Mouse (Mus musculus): Measurements from ENCODE around the gene Tbc1d30. TPM values are rescaled to one million over a fixed set of nuclear protein-coding genes. Genes with fewer than 3 reads are reported as not detected.

Gene Tbc1d30
- polyA plus RNA-seq, 1 experiment from 2014 or later: 2.1 TPM

GRCm38 (mm10) chr10:121297054-121297701, 53.9 kb downstream of the Tbc1d30 start:
- H3K9ac ChIP-seq (ENCODE audit: low read length): peak overlapping the region; percentile 51
- H3K27ac ChIP-seq (replicated peaks in 1 of 2; ENCODE audit: control insufficient read depth in 1 of 2, insufficient read depth in 1 of 2, low read depth in 2 of 2, low read length in 2 of 2): no peak overlapping the region
- WGBS: 25% methylated on average over 25 of the region's 25 CpGs

DNA sequence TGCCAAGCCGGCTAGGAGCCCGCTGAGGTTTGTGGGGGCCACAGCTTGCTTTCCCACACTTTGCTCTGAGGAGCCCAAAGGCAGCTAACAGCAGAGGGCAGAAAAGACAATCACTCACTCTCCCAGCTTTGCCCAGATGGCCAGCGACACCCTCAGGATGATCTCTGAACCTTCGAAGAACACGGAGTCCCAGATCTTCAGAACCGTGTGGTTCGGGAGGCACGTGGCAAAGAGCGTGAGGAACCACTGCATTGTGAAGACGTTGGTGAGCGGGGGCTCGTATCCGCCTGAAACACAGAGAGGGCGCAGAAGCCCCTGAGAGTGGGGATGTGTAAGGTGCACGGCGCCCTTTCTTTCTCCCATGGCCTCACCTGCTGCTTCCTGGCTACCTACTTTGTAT, 56.6 kb downstream of the Tbc1d30 start:
- Histone ChIP-seq H3K4me2 (ENCODE audit: low read length) (no peak overlapping the region; the same call in 1 of the 2 replicates), H3K27me3 (ENCODE audit: control insufficient read depth, insufficient read depth, low read length) (no peaks in the 10 kb centered on the region), H3K27ac (replicated peaks in 1 of 2; ENCODE audit: control insufficient read depth in 1 of 2, insufficient read depth in 1 of 2, low read depth in 2 of 2, low read length in 2 of 2) (no peak overlapping the region), H3K36me3 (ENCODE audit: control insufficient read depth, insufficient read depth, low read length) (no peaks in the 10 kb centered on the region), H3K9ac (ENCODE audit: low read length) (no peak overlapping the region), H3K4me1 (ENCODE audit: control insufficient read depth in 2 of 2, insufficient read depth in 2 of 2, low read length in 2 of 2) (peaks cover 12 to 16% of the 10 kb centered on the region in 2 experiments; a peak in 3 of 4 replicates), H3K4me3 (ENCODE audit: control insufficient read depth in 1 of 2, insufficient read depth in 1 of 2, low read depth in 1 of 2, low read length in 2 of 2) (no peak overlapping the region), H3K9me3 (ENCODE audit: control insufficient read depth, low read length) (no peaks in the 10 kb centered on the region)
- ATAC-seq (ENCODE audit: insufficient number of reproducible peaks, insufficient read depth, low FRiP score, low read depth): no peak
- WGBS: 70% methylated on average over 16 of the region's 16 CpGs

More at GRCm38 (mm10) chr10:121297054-121297701, 53.9 kb downstream of the Tbc1d30 start:
- H3K4me1 ChIP-seq (ENCODE audit: control insufficient read depth in 2 of 2, insufficient read depth in 2 of 2, low read length in 2 of 2): peaks cover 6 to 12% of the 10 kb centered on the region in 2 experiments; a peak in 3 of 4 replicates
- ATAC-seq (ENCODE audit: insufficient number of reproducible peaks, insufficient read depth, low FRiP score, low read depth): no peak
- no peaks in the 10 kb centered on the region for H3K27me3 ChIP-seq (ENCODE audit: control insufficient read depth, insufficient read depth, low read length)
- H3K9me3 ChIP-seq (ENCODE audit: control insufficient read depth, low read length): no peaks in the 10 kb centered on the region
- H3K4me2 ChIP-seq (ENCODE audit: low read length): peak overlapping the region; percentile 58
- no peaks in the 10 kb centered on the region for H3K36me3 ChIP-seq (ENCODE audit: control insufficient read depth, insufficient read depth, low read length)
- peak overlapping the region; percentile 16 to 21 for H3K4me3 ChIP-seq (ENCODE audit: control insufficient read depth in 1 of 2, insufficient read depth in 1 of 2, low read depth in 1 of 2, low read length in 2 of 2)

DNA sequence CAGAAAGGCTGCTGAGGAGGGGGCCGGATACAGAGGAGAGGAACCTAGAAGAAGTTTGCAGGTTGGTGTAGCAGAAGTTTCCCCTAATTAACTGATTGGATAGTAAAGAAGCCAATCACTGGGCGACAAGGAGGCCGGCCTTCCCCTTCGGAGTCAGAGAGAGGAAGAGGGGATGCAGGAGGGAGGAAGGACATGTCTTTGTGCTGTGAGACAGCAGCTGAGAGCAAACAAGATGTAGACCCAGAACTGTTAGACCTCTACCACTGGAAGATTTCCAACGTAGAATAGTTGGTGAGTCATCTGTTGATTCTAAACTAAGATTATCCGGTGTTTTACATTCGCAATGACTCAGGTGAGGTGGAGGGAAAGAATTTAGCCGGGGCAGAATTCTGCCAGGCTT, 57.2 kb downstream of the Tbc1d30 start:
- no peak for ATAC-seq (ENCODE audit: insufficient number of reproducible peaks, insufficient read depth, low FRiP score, low read depth)
- H3K27me3 ChIP-seq (ENCODE audit: control insufficient read depth, insufficient read depth, low read length): no peaks in the 10 kb centered on the region
- no peaks in the 10 kb centered on the region for H3K9me3 ChIP-seq (ENCODE audit: control insufficient read depth, low read length)
- no peak overlapping the region for H3K27ac ChIP-seq (replicated peaks in 1 of 2; ENCODE audit: control insufficient read depth in 1 of 2, insufficient read depth in 1 of 2, low read depth in 2 of 2, low read length in 2 of 2)
- peaks cover 12 to 16% of the 10 kb centered on the region in 2 experiments; a peak in 3 of 4 replicates for H3K4me1 ChIP-seq (ENCODE audit: control insufficient read depth in 2 of 2, insufficient read depth in 2 of 2, low read length in 2 of 2)
- 66% methylated on average over 8 of the region's 8 CpGs for WGBS
- no peak overlapping the region for H3K4me3 ChIP-seq (ENCODE audit: control insufficient read depth in 1 of 2, insufficient read depth in 1 of 2, low read depth in 1 of 2, low read length in 2 of 2)
- H3K4me2 ChIP-seq (ENCODE audit: low read length): no peak overlapping the region
- H3K9ac ChIP-seq (ENCODE audit: low read length): no peak overlapping the region
- no peaks in the 10 kb centered on the region for H3K36me3 ChIP-seq (ENCODE audit: control insufficient read depth, insufficient read depth, low read length)

- Histone ChIP-seq H3K27ac (replicated peaks in 1 of 2; ENCODE audit: control insufficient read depth in 1 of 2, insufficient read depth in 1 of 2, low read depth in 2 of 2, low read length in 2 of 2) (no peak overlapping the region), H3K9ac (ENCODE audit: low read length) (no peak overlapping the region), H3K36me3 (ENCODE audit: control insufficient read depth, insufficient read depth, low read length) (no peaks in the 10 kb centered on the region), H3K4me3 (ENCODE audit: control insufficient read depth in 1 of 2, insufficient read depth in 1 of 2, low read depth in 1 of 2, low read length in 2 of 2) (no peak overlapping the region), H3K4me2 (ENCODE audit: low read length) (peak overlapping the region; percentile 45; the same call in 1 of the 2 replicates), H3K4me1 (ENCODE audit: control insufficient read depth in 2 of 2, insufficient read depth in 2 of 2, low read length in 2 of 2) (peaks cover 6 to 12% of the 10 kb centered on the region in 2 experiments; a peak in 2 of 4 replicates), H3K9me3 (ENCODE audit: control insufficient read depth, low read length) (no peaks in the 10 kb centered on the region), H3K27me3 (ENCODE audit: control insufficient read depth, insufficient read depth, low read length) (no peaks in the 10 kb centered on the region)
- WGBS: 79% methylated on average over 10 of the region's 10 CpGs
- ATAC-seq (ENCODE audit: insufficient number of reproducible peaks, insufficient read depth, low FRiP score, low read depth): no peak
These were observed 59.7 kb downstream of the Tbc1d30 start for GRCm38 (mm10) chr10:121291272-121291917.

DNA sequence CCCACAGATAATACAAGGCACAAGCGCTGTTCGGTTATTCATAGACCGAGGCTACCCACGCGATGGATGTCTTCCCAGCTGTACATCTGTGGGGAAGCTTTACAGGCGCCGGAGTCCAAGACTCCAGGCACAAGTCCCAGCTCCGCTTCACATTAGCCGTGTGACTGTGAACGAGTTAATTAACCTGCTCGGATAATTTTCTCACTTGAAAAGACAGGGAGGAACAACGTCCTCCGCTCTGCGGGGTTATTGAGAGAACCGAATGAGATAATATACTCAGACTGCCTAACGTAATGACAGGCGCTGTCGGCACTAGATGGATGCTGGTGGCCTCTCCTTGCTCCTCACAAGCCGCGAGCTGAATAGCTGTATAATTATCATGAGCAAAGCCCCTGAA, 60.4 kb downstream of the Tbc1d30 start:
- H3K4me1 ChIP-seq (ENCODE audit: control insufficient read depth in 2 of 2, insufficient read depth in 2 of 2, low read length in 2 of 2): peaks cover 6 to 12% of the 10 kb centered on the region in 2 experiments; a peak in 2 of 4 replicates
- 36% methylated on average over 20 of the region's 20 CpGs for WGBS
- no peak overlapping the region for H3K27ac ChIP-seq (replicated peaks in 1 of 2; ENCODE audit: control insufficient read depth in 1 of 2, insufficient read depth in 1 of 2, low read depth in 2 of 2, low read length in 2 of 2)
- H3K9me3 ChIP-seq (ENCODE audit: control insufficient read depth, low read length): no peaks in the 10 kb centered on the region
- H3K27me3 ChIP-seq (ENCODE audit: control insufficient read depth, insufficient read depth, low read length): no peaks in the 10 kb centered on the region
- H3K9ac ChIP-seq (ENCODE audit: low read length): 0 out of 2 replicates have a peak overlapping the region, but pooled peaks have one; percentile 36
- no peak for ATAC-seq (ENCODE audit: insufficient number of reproducible peaks, insufficient read depth, low FRiP score, low read depth)
- H3K4me3 ChIP-seq (ENCODE audit: control insufficient read depth in 1 of 2, insufficient read depth in 1 of 2, low read depth in 1 of 2, low read length in 2 of 2): no peak overlapping the region
- no peaks in the 10 kb centered on the region for H3K36me3 ChIP-seq (ENCODE audit: control insufficient read depth, insufficient read depth, low read length)
- H3K4me2 ChIP-seq (ENCODE audit: low read length): peak overlapping the region; percentile 45

GRCm38 (mm10) chr10:121289970-121290681, 61.0 kb downstream of the Tbc1d30 start:
- no peak overlapping the region for H3K27ac ChIP-seq (replicated peaks in 1 of 2; ENCODE audit: control insufficient read depth in 1 of 2, insufficient read depth in 1 of 2, low read depth in 2 of 2, low read length in 2 of 2)
- H3K9me3 ChIP-seq (ENCODE audit: control insufficient read depth, low read length): no peaks in the 10 kb centered on the region
- no peaks in the 10 kb centered on the region for H3K36me3 ChIP-seq (ENCODE audit: control insufficient read depth, insufficient read depth, low read length)
- peaks cover 6 to 12% of the 10 kb centered on the region in 2 experiments; a peak in 2 of 4 replicates for H3K4me1 ChIP-seq (ENCODE audit: control insufficient read depth in 2 of 2, insufficient read depth in 2 of 2, low read length in 2 of 2)
- H3K27me3 ChIP-seq (ENCODE audit: control insufficient read depth, insufficient read depth, low read length): no peaks in the 10 kb centered on the region
- ATAC-seq (ENCODE audit: insufficient number of reproducible peaks, insufficient read depth, low FRiP score, low read depth): no peak
- H3K4me2 ChIP-seq (ENCODE audit: low read length): peak overlapping the region; percentile 45
- 57% methylated on average over 4 of the region's 4 CpGs for WGBS
- H3K9ac ChIP-seq (ENCODE audit: low read length): no peak overlapping the region
- no peak overlapping the region for H3K4me3 ChIP-seq (ENCODE audit: control insufficient read depth in 1 of 2, insufficient read depth in 1 of 2, low read depth in 1 of 2, low read length in 2 of 2)

GRCm38 (mm10) chr10:121282926-121283325, 68.2 kb downstream of the Tbc1d30 start:
- Histone ChIP-seq H3K27ac (replicated peaks in 1 of 2; ENCODE audit: control insufficient read depth in 1 of 2, insufficient read depth in 1 of 2, low read depth in 2 of 2, low read length in 2 of 2) (no peak overlapping the region), H3K4me1 (ENCODE audit: control insufficient read depth in 2 of 2, insufficient read depth in 2 of 2, low read length in 2 of 2) (no peaks in the 10 kb centered on the region; a peak in 1 of 4 replicates), H3K9me3 (ENCODE audit: control insufficient read depth, low read length) (no peaks in the 10 kb centered on the region), H3K9ac (ENCODE audit: low read length) (no peak overlapping the region), H3K4me3 (ENCODE audit: control insufficient read depth in 1 of 2, insufficient read depth in 1 of 2, low read depth in 1 of 2, low read length in 2 of 2) (no peak overlapping the region), H3K36me3 (ENCODE audit: control insufficient read depth, insufficient read depth, low read length) (no peaks in the 10 kb centered on the region), H3K27me3 (ENCODE audit: control insufficient read depth, insufficient read depth, low read length) (no peaks in the 10 kb centered on the region), H3K4me2 (ENCODE audit: low read length) (no peak overlapping the region)
- 86% methylated on average over 6 of the region's 6 CpGs for WGBS
- no peak for ATAC-seq (ENCODE audit: insufficient number of reproducible peaks, insufficient read depth, low FRiP score, low read depth)

Data from heart, embryonic 14.5 days (tissue).